ENCODE assay signal across 19 mouse cellular contexts in genomic region chr14:79534206-79534605, GRCm38 (mm10). TPM values are rescaled to one million over a fixed set of nuclear protein-coding genes. Genes with fewer than 3 reads are reported as not detected.
DNase-seq lines count a peak whose midpoint lies in the region; ATAC-seq and TF ChIP-seq lines count a peak whose summit lies in the region.
"Had no signal": no experiment of that assay in that cellular context is flagged by ENCODE, and none has a peak within 500 bp of the region (broad histone marks: within the 10 kb centered on the region; RNA-seq: fewer than 3 reads in every experiment).

No protein-coding gene starts in this region.

- no peak overlapping the region for H3K9ac ChIP-seq in heart, embryonic 15.5 days
- H3K9ac ChIP-seq in liver, embryonic 12.5 days = peak overlapping the region; percentile 40; the same call in 1 of the 2 replicates
- H3K9ac ChIP-seq in intestine, postnatal 0 days (ENCODE audit: low read depth, low read length) = no peak overlapping the region
- H3K9ac ChIP-seq: embryonic facial prominence, embryonic 15.5 days; forebrain, embryonic 13.5 days; hindbrain, embryonic 15.5 days; limb, embryonic 13.5 days had no signal

- peak overlapping the region; percentile 36; the same call in 1 of the 2 replicates for H3K27ac ChIP-seq in heart, embryonic 15.5 days
- peak overlapping the region; percentile 88; the same call in 1 of the 2 replicates for H3K27ac ChIP-seq in spleen, adult 2 months (ENCODE audit: insufficient read depth, low read length)
- H3K27ac ChIP-seq in liver, embryonic 12.5 days = peak overlapping the region; percentile 93
- no peak overlapping the region for H3K27ac ChIP-seq in intestine, postnatal 0 days (ENCODE audit: low read depth, low read length)
- H3K27ac ChIP-seq: embryonic facial prominence, embryonic 15.5 days; forebrain, embryonic 13.5 days; hindbrain, embryonic 15.5 days; limb, embryonic 13.5 days had no signal

- H3K27me3 ChIP-seq in heart, embryonic 15.5 days = no peaks in the 10 kb centered on the region
- H3K27me3 ChIP-seq in spleen, adult 2 months (ENCODE audit: control insufficient read depth, insufficient read depth, low read length) = no peaks in the 10 kb centered on the region
- H3K27me3 ChIP-seq in liver, embryonic 12.5 days (replicated peaks) = no peaks in the 10 kb centered on the region
- H3K27me3 ChIP-seq in intestine, postnatal 0 days (replicated peaks; ENCODE audit: control insufficient read depth, insufficient read depth, low read length) = no peaks in the 10 kb centered on the region
- H3K27me3 ChIP-seq: embryonic facial prominence, embryonic 15.5 days; forebrain, embryonic 13.5 days; hindbrain, embryonic 15.5 days; limb, embryonic 13.5 days had no signal

- DNase-seq in heart, adult 9 months (ENCODE audit: low spot score in 2 of 2) = no peak
- no peak for DNase-seq in spleen, adult 2 months (ENCODE audit: low read depth in 1 of 2, low spot score in 2 of 2)
- no peak for DNase-seq in spleen, adult 18-20 months
- no peak for DNase-seq in adrenal gland, adult 2 months
- DNase-seq: cerebellum, adult 11 months; cerebellum, postnatal 14 days; embryo, embryonic 11 days; kidney, adult 18-20 months; kidney, postnatal 4 days; lung, postnatal 4 days; midbrain, embryonic 14.5 days; right cerebral cortex, postnatal 4 days had no signal

- no peak for TF ChIP-seq CTCF in spleen, adult 2 months (IDR thresholded peaks at IDR 0.05; ENCODE audit: extremely low read depth, insufficient read depth, insufficient read length, insufficient replicate concordance)
- TF ChIP-seq CTCF in intestine, postnatal 0 days (IDR thresholded peaks at IDR 0.05; ENCODE audit: low read depth) = no peak

- WGBS in heart, embryonic 15.5 days = 63% methylated on average over 3 of the region's 3 CpGs
- 76% methylated on average over 3 of the region's 3 CpGs for WGBS in spleen, adult 2 months
- 30% methylated on average over 3 of the region's 3 CpGs for WGBS in liver, embryonic 12.5 days (ENCODE audit: insufficient replicate concordance)
- WGBS in intestine, postnatal 0 days = 54% methylated on average over 3 of the region's 3 CpGs

- no peak for ATAC-seq in heart, embryonic 15.5 days (replicated peaks; ENCODE audit: insufficient number of reproducible peaks, insufficient read depth, low FRiP score, low read depth)
- ATAC-seq in liver, embryonic 12.5 days = no peak
- no peak for ATAC-seq in intestine, postnatal 0 days
- ATAC-seq: forebrain, embryonic 13.5 days had no signal

- peaks cover 33% of the 10 kb centered on the region for H3K4me1 ChIP-seq in heart, embryonic 15.5 days (replicated peaks)
- H3K4me1 ChIP-seq in spleen, adult 2 months (ENCODE audit: control insufficient read depth, insufficient read depth, insufficient read length) = peaks cover 41% of the 10 kb centered on the region
- H3K4me1 ChIP-seq in liver, embryonic 12.5 days = peaks cover 87% of the 10 kb centered on the region
- H3K4me1 ChIP-seq in intestine, postnatal 0 days (replicated peaks; ENCODE audit: control insufficient read depth, insufficient read depth, low read length) = 0 out of 2 replicates have a peak, but pooled peaks cover 6% of the 10 kb centered on the region
- H3K4me1 ChIP-seq: embryonic facial prominence, embryonic 15.5 days; forebrain, embryonic 13.5 days; hindbrain, embryonic 15.5 days; limb, embryonic 13.5 days had no signal

- H3K9me3 ChIP-seq in heart, embryonic 15.5 days (replicated peaks) = no peaks in the 10 kb centered on the region
- H3K9me3 ChIP-seq in liver, embryonic 12.5 days (replicated peaks) = no peaks in the 10 kb centered on the region
- H3K9me3 ChIP-seq in intestine, postnatal 0 days (ENCODE audit: control insufficient read depth) = no peaks in the 10 kb centered on the region
- H3K9me3 ChIP-seq: embryonic facial prominence, embryonic 15.5 days; forebrain, embryonic 13.5 days; hindbrain, embryonic 15.5 days; limb, embryonic 13.5 days had no signal

- no peak overlapping the region for H3K4me2 ChIP-seq in heart, embryonic 15.5 days
- peak overlapping the region; percentile 67 for H3K4me2 ChIP-seq in liver, embryonic 12.5 days
- no peak overlapping the region for H3K4me2 ChIP-seq in intestine, postnatal 0 days (replicated peaks; ENCODE audit: low read depth)
- H3K4me2 ChIP-seq: embryonic facial prominence, embryonic 15.5 days; forebrain, embryonic 13.5 days; hindbrain, embryonic 15.5 days; limb, embryonic 13.5 days had no signal

- H3K36me3 ChIP-seq in heart, embryonic 15.5 days = no peaks in the 10 kb centered on the region
- peaks cover 5% of the 10 kb centered on the region; the same call in 1 of the 2 replicates for H3K36me3 ChIP-seq in spleen, adult 2 months (ENCODE audit: control insufficient read depth, insufficient read depth, low read length)
- peaks cover 12% of the 10 kb centered on the region for H3K36me3 ChIP-seq in liver, embryonic 12.5 days
- H3K36me3 ChIP-seq in intestine, postnatal 0 days (ENCODE audit: control insufficient read depth, insufficient read depth) = peaks cover 8% of the 10 kb centered on the region
- H3K36me3 ChIP-seq: embryonic facial prominence, embryonic 15.5 days; hindbrain, embryonic 15.5 days; limb, embryonic 13.5 days had no signal

- TF ChIP-seq POLR2A in spleen, adult 2 months (IDR thresholded peaks at IDR 0.05; ENCODE audit: low read depth, low read length) = no peak

- no peak overlapping the region for H3K4me3 ChIP-seq in heart, embryonic 15.5 days
- H3K4me3 ChIP-seq in spleen, adult 2 months (ENCODE audit: extremely low read depth, insufficient read depth, insufficient read length) = no peak overlapping the region
- no peak overlapping the region for H3K4me3 ChIP-seq in liver, embryonic 12.5 days
- no peak overlapping the region for H3K4me3 ChIP-seq in intestine, postnatal 0 days (ENCODE audit: low read depth, low read length)
- H3K4me3 ChIP-seq: embryonic facial prominence, embryonic 15.5 days; forebrain, embryonic 13.5 days; hindbrain, embryonic 15.5 days; limb, embryonic 13.5 days had no signal

RNA-seq across cellular contexts. Expression of gene Wbp4, which starts 52.9 kb away (rescaled TPM):
- polyA plus RNA-seq in heart, embryonic 15.5 days (2015; fragmentation: Nextera tagmentation; extraction: Ambion mirVana) = 24.0 and 25.7 TPM in 2 replicates
- polyA plus RNA-seq in spleen, adult 2 months (2012; rRNA removed) = 2.6 and 3.7 TPM in 2 replicates
- 22.4 and 23.5 TPM in 2 replicates for polyA plus RNA-seq in liver, embryonic 12.5 days (2016; fragmentation: Nextera tagmentation; extraction: Ambion mirVana)
- 10 to 100 TPM; 37.9 to 41.6 TPM for total RNA-seq in adrenal gland, adult 2 months (2021)
- polyA plus RNA-seq in adrenal gland, adult 2 months (2012; rRNA removed) = 4.5 and 5.0 TPM in 2 replicates
- polyA plus RNA-seq in intestine, postnatal 0 days (2015; fragmentation: Nextera tagmentation; extraction: Ambion mirVana) = 29.8 and 31.0 TPM in 2 replicates

RNA-seq across cellular contexts. Expression of gene Elf1, which starts 53.2 kb away (rescaled TPM):
- polyA plus RNA-seq in heart, embryonic 15.5 days (2015; fragmentation: Nextera tagmentation; extraction: Ambion mirVana) = 7.8 and 12.4 TPM in 2 replicates
- 22.5 and 26.7 TPM in 2 replicates for polyA plus RNA-seq in spleen, adult 2 months (2012; rRNA removed)
- 18.9 and 21.2 TPM in 2 replicates for polyA plus RNA-seq in liver, embryonic 12.5 days (2016; fragmentation: Nextera tagmentation; extraction: Ambion mirVana)
- total RNA-seq in adrenal gland, adult 2 months (2021) = 10 to 100 TPM; 18.0 to 26.6 TPM
- polyA plus RNA-seq in adrenal gland, adult 2 months (2012; rRNA removed) = 6.5 and 7.5 TPM in 2 replicates
- polyA plus RNA-seq in intestine, postnatal 0 days (2015; fragmentation: Nextera tagmentation; extraction: Ambion mirVana) = 19.2 and 20.0 TPM in 2 replicates

RNA-seq across cellular contexts. Expression of gene Sugt1, which starts 53.3 kb away (rescaled TPM):
- 92.5 and 106 TPM in 2 replicates for polyA plus RNA-seq in heart, embryonic 15.5 days (2015; fragmentation: Nextera tagmentation; extraction: Ambion mirVana)
- 3.4 and 3.7 TPM in 2 replicates for polyA plus RNA-seq in spleen, adult 2 months (2012; rRNA removed)
- polyA plus RNA-seq in liver, embryonic 12.5 days (2016; fragmentation: Nextera tagmentation; extraction: Ambion mirVana) = 57.7 and 63.2 TPM in 2 replicates
- total RNA-seq in adrenal gland, adult 2 months (2021) = 100 to 1,000 TPM; 106 to 130 TPM
- 3.6 and 4.3 TPM in 2 replicates for polyA plus RNA-seq in adrenal gland, adult 2 months (2012; rRNA removed)
- polyA plus RNA-seq in intestine, postnatal 0 days (2015; fragmentation: Nextera tagmentation; extraction: Ambion mirVana) = 81.3 and 83.2 TPM in 2 replicates

Comparison
In these comparisons a context has a peak if more than half of its experiments do, and no peak if none do; other contexts are left out.
1. RNA of gene Sugt1, which starts 53.3 kb away (polyA plus RNA-seq): 92.5 to 106 TPM in heart, embryonic 15.5 days, 81.3 to 83.2 TPM in intestine, postnatal 0 days and 57.7 to 63.2 TPM in liver, embryonic 12.5 days; 3.6 to 4.3 TPM in adrenal gland, adult 2 months and 3.4 to 3.7 TPM in spleen, adult 2 months; every median in the first group is over 10 times any median in the second.